10 mouse cellular contexts compared by ENCODE assay signal in genomic region chr6:23249053-23249401, GRCm38 (mm10). TPM values are rescaled to one million over a fixed set of nuclear protein-coding genes. Genes with fewer than 3 reads are reported as not detected.
DNase-seq lines count a peak whose midpoint lies in the region; ATAC-seq and TF ChIP-seq lines count a peak whose summit lies in the region.
"Had no signal": no experiment of that assay in that cellular context is flagged by ENCODE, and none has a peak within 500 bp of the region (broad histone marks: within the 10 kb centered on the region; RNA-seq: fewer than 3 reads in every experiment).

No protein-coding gene starts in this region.

- peaks cover 80% of the 10 kb centered on the region for H3K27me3 ChIP-seq in hindbrain, embryonic 11.5 days (ENCODE audit: control insufficient read depth, insufficient read depth, low read length)
- peaks cover 86% of the 10 kb centered on the region for H3K27me3 ChIP-seq in midbrain, embryonic 12.5 days

- H3K27ac ChIP-seq in ES-E14 (ENCODE audit: insufficient read depth, low read depth, low read length, poor library complexity, severe bottlenecking): no peak overlapping the region
- H3K27ac ChIP-seq in hindbrain, embryonic 11.5 days (ENCODE audit: low read depth, low read length): no peak overlapping the region
- peak overlapping the region; percentile 54; the same call in 1 of the 2 replicates for H3K27ac ChIP-seq in midbrain, embryonic 12.5 days (replicated peaks)

- H3K36me3 ChIP-seq in ES-E14 (ENCODE audit: control insufficient read depth, insufficient read depth, low read length, poor library complexity, severe bottlenecking): no peaks in the 10 kb centered on the region
- no peaks in the 10 kb centered on the region for H3K36me3 ChIP-seq in hindbrain, embryonic 11.5 days (ENCODE audit: control insufficient read depth, insufficient read depth, low read length)
- H3K36me3 ChIP-seq in midbrain, embryonic 12.5 days: no peaks in the 10 kb centered on the region

- H3K4me1 ChIP-seq in ES-E14 (ENCODE audit: control insufficient read depth in 2 of 2, insufficient read depth in 2 of 2, low read length in 2 of 2, poor library complexity in 1 of 2): no peaks in the 10 kb centered on the region; a peak in 1 of 4 replicates
- H3K4me1 ChIP-seq in hindbrain, embryonic 11.5 days (replicated peaks; ENCODE audit: control insufficient read depth, insufficient read depth, low read length): no peaks in the 10 kb centered on the region; the same call in 1 of the 2 replicates
- H3K4me1 ChIP-seq in midbrain, embryonic 12.5 days: peaks cover 18% of the 10 kb centered on the region

- H3K9ac ChIP-seq in ES-E14 (ENCODE audit: insufficient read depth, low read depth, low read length, poor library complexity, severe bottlenecking): no peak overlapping the region
- H3K9ac ChIP-seq in hindbrain, embryonic 11.5 days (ENCODE audit: low read depth, low read length): no peak overlapping the region
- peak overlapping the region; percentile 47; the same call in 1 of the 2 replicates for H3K9ac ChIP-seq in midbrain, embryonic 12.5 days (replicated peaks)

- in situ Hi-C loops in ES-E14 (cut with MboI; ENCODE audit: low sequenced_read_pairs in 2 of 2, unreplicated experiment in 2 of 2): no loop called here

- H3K4me3 ChIP-seq in ES-E14 (ENCODE audit: insufficient read depth in 1 of 2, low read depth in 1 of 2, low read length in 2 of 2, poor library complexity in 1 of 2, severe bottlenecking in 1 of 2): peak overlapping the region; percentile 47 to 58
- H3K4me3 ChIP-seq in hindbrain, embryonic 11.5 days (ENCODE audit: low read depth, low read length): peak overlapping the region; percentile 33
- H3K4me3 ChIP-seq in midbrain, embryonic 12.5 days: peak overlapping the region; percentile 45
- H3K4me3 ChIP-seq: erythroblast, embryonic 14.5 days had no signal

- ATAC-seq in hindbrain, embryonic 11.5 days (ENCODE audit: low FRiP score): peak; percentile 56
- ATAC-seq in midbrain, embryonic 12.5 days (ENCODE audit: low FRiP score, low read depth): 0 out of 2 replicates have a peak, but pooled peaks have one; percentile 35

- DNase-seq in embryo, embryonic 10.5 days (ENCODE audit: low spot score): peak; percentile 56
- no peak for DNase-seq in embryo, embryonic 10 days (ENCODE audit: low spot score)
- no peak for DNase-seq in ES-E14 (ENCODE audit: low read depth, low spot score)
- no peak for DNase-seq in hindbrain, embryonic 11.5 days (ENCODE audit: low spot score)
- DNase-seq in cerebellum, adult 8-10 months: no peak
- no peak for DNase-seq in thymus, postnatal 4 days
- no peak for DNase-seq in frontal cortex, postnatal 25 days (ENCODE audit: low spot score in 2 of 2)
- DNase-seq: adrenal gland, postnatal 10 days had no signal

- WGBS in hindbrain, embryonic 11.5 days: under 1% methylated on average over 24 of the region's 24 CpGs
- under 1% methylated on average over 24 of the region's 24 CpGs for WGBS in midbrain, embryonic 12.5 days

- peak overlapping the region; percentile 46 for H3K4me2 ChIP-seq in hindbrain, embryonic 11.5 days (replicated peaks; ENCODE audit: low read depth, low read length)
- peak overlapping the region; percentile 55 for H3K4me2 ChIP-seq in midbrain, embryonic 12.5 days (replicated peaks)

- H3K9me3 ChIP-seq in ES-E14 (ENCODE audit: control insufficient read depth, insufficient read depth, low read depth, low read length): no peaks in the 10 kb centered on the region
- H3K9me3 ChIP-seq in hindbrain, embryonic 11.5 days (ENCODE audit: control insufficient read depth, low read length): no peaks in the 10 kb centered on the region
- no peaks in the 10 kb centered on the region for H3K9me3 ChIP-seq in midbrain, embryonic 12.5 days

TF ChIP-seq in ES-E14, 5 proteins besides CTCF, POLR2A, EP300 and RAD21:
- TF ChIP-seq MAFK (IDR thresholded peaks at IDR 0.05; ENCODE audit: insufficient read depth, low read depth, low read length) (no peak), HCFC1 (IDR thresholded peaks at IDR 0.05; ENCODE audit: borderline replicate concordance, insufficient read depth, low read length) (no peak), ZC3H11A (IDR thresholded peaks at IDR 0.05; ENCODE audit: borderline replicate concordance, low read depth, low read length) (no peak), ZNF384 (IDR thresholded peaks at IDR 0.05; ENCODE audit: low read depth, low read length) (no peak), CHD2 (IDR thresholded peaks at IDR 0.05; ENCODE audit: low read depth, low read length) (no peak)

RNA-seq across cellular contexts. Expression of gene Fezf1, which starts 0.9 kb away (rescaled TPM):
- not detected in 2 replicates for total RNA-seq in ES-E14 (2012; rRNA removed)
- 0.11 TPM in 1 of 2 replicates, not detected in the other for polyA plus RNA-seq in hindbrain, embryonic 11.5 days (2014; fragmentation: Nextera tagmentation; extraction: Ambion mirVana)
- 0.73 and 4.5 TPM in 2 replicates for polyA plus RNA-seq in midbrain, embryonic 12.5 days (2016; fragmentation: Nextera tagmentation; extraction: Ambion mirVana)
- total RNA-seq: adrenal gland, postnatal 10 days had no signal
- polyA plus RNA-seq: erythroblast, embryonic 14.5 days had no signal
